Mouse (Mus musculus) ovary, postnatal 14 days (tissue): ENCODE results near the gene Tbc1d13.

Experiments
- DNase-seq: peaks from one replicate; pipeline ENCODE4 v3.0.0; 2022; ENCODE audit warnings: low spot score

The Tbc1d13 gene

GRCm38 (mm10) chr2:30133613-30134377 lies at the start of gene Tbc1d13:
Tbc1d13 (plus strand) TSS chr2:30133746.
- DNase-seq = peak; percentile 97

- DNase-seq = no peak
Measured at GRCm38 (mm10) chr2:30084113-30084512, 49.4 kb upstream of the Tbc1d13 start.

- DNase-seq = no peak
Measured at GRCm38 (mm10) chr2:30084632-30085031, 48.9 kb upstream of the Tbc1d13 start.

- no peak for DNase-seq
Measured at GRCm38 (mm10) chr2:30087310-30087709, 46.2 kb upstream of the Tbc1d13 start.

GRCm38 (mm10) chr2:30091521-30091920 lies 42.0 kb upstream of the Tbc1d13 start:
- DNase-seq = no peak

GRCm38 (mm10) chr2:30092280-30092918 lies 41.1 kb upstream of the Tbc1d13 start:
- no peak for DNase-seq

GRCm38 (mm10) chr2:30093471-30094207 lies 39.9 kb upstream of the Tbc1d13 start, which contains the start of gene Zdhhc12:
Zdhhc12 (minus strand) TSS chr2:30093648.
- peak; percentile 86 for DNase-seq

- DNase-seq = no peak
Measured at GRCm38 (mm10) chr2:30094208-30094588, 39.3 kb upstream of the Tbc1d13 start.

GRCm38 (mm10) chr2:30095882-30096527 lies 37.5 kb upstream of the Tbc1d13 start:
- peak; percentile 45 for DNase-seq

- DNase-seq = no peak
Measured at GRCm38 (mm10) chr2:30100214-30100613, 33.3 kb upstream of the Tbc1d13 start.

- peak; percentile 42 for DNase-seq
Measured at GRCm38 (mm10) chr2:30106364-30106763, 27.2 kb upstream of the Tbc1d13 start.

- no peak for DNase-seq
Measured at GRCm38 (mm10) chr2:30107646-30108045, 25.9 kb upstream of the Tbc1d13 start.

- DNase-seq = no peak
Measured at GRCm38 (mm10) chr2:30108260-30108659, 25.3 kb upstream of the Tbc1d13 start.

GRCm38 (mm10) chr2:30111500-30111899 lies 22.0 kb upstream of the Tbc1d13 start:
- no peak for DNase-seq

- no peak for DNase-seq
Measured at GRCm38 (mm10) chr2:30112564-30112963, 21.0 kb upstream of the Tbc1d13 start.

- DNase-seq = no peak
Measured at GRCm38 (mm10) chr2:30119641-30120051, 13.9 kb upstream of the Tbc1d13 start.

GRCm38 (mm10) chr2:30120269-30120668 lies 13.3 kb upstream of the Tbc1d13 start:
- no peak for DNase-seq

GRCm38 (mm10) chr2:30122766-30123165 lies 10.8 kb upstream of the Tbc1d13 start:
- DNase-seq = no peak

GRCm38 (mm10) chr2:30123729-30124471 lies 9.6 kb upstream of the Tbc1d13 start:
- DNase-seq = no peak

GRCm38 (mm10) chr2:30124472-30125274 lies 8.9 kb upstream of the Tbc1d13 start, which contains the start of gene Zer1:
Zer1 (minus strand) TSS chr2:30124585.
- DNase-seq = peak; percentile 94

GRCm38 (mm10) chr2:30128789-30129188 lies 4.8 kb upstream of the Tbc1d13 start:
- no peak for DNase-seq
